Mouse (Mus musculus): Measurements from ENCODE around the gene Kcnb1.

- TF ChIP-seq GATA1 (IDR thresholded peaks at IDR 0.05; ENCODE audit: low read length) (no peak), TAL1 (IDR thresholded peaks at IDR 0.05; ENCODE audit: low read length) (no peak)
Observed at GRCm38 (mm10) chr2:167103546-167103945, 86.4 kb downstream of the Kcnb1 start.

Data from erythroblast, embryonic 14.5 days (primary cell).